Mouse (Mus musculus) right cerebral cortex, postnatal 36 days (tissue): ENCODE results near the gene Ikzf3.

Experiments
- DNase-seq, 2 experiments: peaks; one replicate each; pipeline ENCODE4 v3.0.0; 2022; ENCODE audit warnings: low spot score in 2 of 2, mixed read lengths in 1 of 2

The Ikzf3 gene

DNA sequence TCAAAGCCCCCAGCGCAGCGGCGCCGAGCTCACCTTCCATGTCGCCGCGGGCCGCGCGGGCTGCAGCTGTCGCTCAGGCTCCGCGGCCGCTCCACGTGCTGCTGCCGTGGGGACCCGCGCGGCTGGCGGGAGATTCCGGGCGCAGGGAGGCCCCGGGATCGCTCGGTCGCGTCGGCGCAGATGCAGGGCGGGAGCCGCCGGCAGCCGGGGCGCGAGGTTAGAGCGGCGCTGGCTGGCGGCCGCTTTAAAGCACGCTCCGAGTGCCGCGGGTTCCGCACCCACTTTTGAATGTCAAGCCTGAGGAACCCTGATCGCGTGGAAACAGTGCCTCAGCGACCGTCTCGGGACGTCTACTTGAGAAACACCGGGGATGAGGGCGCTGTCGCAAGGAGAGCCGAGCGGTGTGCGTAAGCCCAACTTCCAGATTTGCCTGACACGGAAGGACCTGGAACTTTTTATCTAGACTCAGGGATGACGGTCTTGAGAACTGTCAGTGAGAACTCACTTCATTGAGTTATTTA, at the start of gene Ikzf3:
Ikzf3 (minus strand) TSS at position 321 of the 521 bp plus-strand sequence.
- DNase-seq, result peak in 1 of 2 experiments; percentile 2

DNA sequence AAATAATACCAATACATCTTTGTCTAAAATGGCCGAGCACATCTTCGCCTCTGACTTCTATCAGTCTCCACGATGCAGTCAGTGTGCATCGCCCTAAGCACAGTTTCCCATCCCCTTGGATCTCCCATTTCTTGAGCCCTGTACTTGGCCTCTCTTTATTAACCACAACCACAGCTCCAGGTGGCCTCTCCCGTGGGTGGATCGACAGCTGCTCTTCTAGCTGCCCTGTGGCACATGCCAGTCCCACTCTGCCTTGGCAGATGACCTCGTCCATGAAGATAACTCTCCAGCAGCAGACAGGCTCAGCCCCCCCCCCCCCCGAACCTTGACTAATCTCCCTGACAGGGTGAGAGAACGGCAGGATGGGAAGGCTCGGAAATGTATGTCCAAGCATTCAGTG, 49.6 kb upstream of the Ikzf3 start:
- no peak for DNase-seq

DNA sequence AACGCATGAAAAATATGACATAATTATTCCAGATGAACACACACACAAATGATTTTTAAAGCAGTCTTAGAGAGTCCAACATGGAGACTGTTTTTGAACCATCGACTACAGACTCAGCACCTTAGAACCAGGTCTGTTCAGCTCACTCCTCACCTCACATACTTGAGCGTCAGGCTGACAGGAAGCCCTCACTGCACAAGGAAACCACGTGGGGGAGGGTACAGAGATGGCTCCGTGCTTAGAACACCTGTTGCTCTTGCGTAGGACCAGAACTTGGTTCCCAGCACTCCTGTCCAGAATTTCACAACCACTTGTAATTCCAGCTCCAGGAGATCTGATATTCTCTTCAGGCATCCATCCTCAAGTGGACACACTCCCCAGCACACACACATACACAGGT, 49.2 kb upstream of the Ikzf3 start:
- DNase-seq, result no peak

DNA sequence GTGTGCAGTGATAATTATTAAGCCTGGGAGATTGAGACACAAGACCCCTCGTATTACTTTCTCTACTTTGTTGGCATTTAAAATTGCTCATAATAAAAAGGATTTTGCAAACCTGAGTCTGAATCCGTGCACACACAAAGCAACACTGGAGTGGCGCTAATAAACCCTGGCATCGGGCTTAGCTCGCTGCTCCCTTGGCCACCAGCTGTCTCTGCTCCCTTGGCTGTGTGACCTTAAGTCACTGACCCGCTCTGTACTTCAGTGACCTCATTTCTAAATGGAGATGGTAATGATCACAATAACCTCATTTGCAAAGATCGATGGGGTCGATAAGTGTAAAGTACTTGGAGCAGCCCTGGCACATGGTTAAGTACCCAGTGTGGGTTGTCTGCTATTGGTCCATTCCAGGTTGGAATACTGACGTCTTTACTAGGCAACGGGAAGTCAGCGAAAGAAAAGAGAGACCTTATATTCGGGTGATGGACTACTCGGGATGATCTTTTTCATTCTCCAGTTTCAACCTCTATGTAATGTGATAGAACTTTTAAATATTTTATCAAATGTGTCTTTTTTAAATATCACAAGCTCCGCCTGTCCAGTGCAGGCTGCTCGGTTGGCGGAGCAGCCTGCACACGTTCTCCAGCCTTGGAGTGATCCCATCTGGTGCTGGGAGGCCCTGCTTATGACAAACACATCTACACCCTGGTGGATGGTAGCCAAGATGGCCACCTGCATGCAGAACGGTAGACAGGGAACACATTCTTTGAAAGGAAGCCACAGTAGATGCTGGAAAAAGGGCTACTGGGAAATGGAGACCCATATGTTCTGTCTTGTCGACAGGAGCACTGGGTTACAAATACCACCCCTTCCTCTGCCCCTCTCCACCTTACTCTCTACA, 45.0 kb upstream of the Ikzf3 start:
- no peak for DNase-seq

DNA sequence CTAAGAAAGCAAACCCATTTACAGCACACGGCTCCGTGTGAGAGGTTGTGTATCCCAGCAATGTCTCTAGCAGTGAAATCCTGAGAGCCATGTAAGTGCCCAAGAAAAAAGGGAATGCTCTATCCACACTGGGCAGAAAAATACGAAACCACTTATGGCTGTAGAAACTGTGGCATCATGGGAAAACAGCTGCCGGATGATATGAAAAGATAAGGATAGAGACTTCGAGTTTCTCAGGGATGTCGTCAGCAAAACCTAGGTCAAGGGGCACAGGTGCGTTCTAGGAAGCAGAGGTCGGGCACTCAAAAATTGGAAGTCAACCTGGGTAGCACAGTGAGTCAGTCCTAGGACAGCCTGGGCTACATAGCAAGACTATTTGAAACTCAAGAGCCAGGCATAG, 43.5 kb upstream of the Ikzf3 start:
- DNase-seq, result no peak

DNA sequence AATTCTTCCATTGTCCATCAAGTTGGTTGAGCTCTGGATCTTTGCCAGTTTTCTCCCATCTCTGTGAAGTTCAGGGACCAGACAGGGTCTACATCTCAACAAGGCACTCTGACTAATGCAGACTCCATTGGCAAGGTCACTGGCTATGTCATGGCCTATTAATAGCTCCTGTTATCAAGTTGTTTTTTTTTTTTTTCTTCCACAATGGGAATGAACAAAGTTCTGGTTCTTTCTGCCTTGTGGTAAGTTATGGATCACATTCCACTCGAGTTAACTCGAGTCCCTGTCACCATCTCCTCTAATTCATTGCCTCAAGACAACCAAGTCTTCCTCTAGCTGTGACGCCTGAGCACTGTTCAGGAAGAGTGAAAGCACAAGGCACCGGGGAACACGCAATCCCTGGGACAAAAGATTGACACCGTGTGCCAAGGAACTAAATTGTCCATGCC, 43.0 kb upstream of the Ikzf3 start:
- DNase-seq, result no peak

DNA sequence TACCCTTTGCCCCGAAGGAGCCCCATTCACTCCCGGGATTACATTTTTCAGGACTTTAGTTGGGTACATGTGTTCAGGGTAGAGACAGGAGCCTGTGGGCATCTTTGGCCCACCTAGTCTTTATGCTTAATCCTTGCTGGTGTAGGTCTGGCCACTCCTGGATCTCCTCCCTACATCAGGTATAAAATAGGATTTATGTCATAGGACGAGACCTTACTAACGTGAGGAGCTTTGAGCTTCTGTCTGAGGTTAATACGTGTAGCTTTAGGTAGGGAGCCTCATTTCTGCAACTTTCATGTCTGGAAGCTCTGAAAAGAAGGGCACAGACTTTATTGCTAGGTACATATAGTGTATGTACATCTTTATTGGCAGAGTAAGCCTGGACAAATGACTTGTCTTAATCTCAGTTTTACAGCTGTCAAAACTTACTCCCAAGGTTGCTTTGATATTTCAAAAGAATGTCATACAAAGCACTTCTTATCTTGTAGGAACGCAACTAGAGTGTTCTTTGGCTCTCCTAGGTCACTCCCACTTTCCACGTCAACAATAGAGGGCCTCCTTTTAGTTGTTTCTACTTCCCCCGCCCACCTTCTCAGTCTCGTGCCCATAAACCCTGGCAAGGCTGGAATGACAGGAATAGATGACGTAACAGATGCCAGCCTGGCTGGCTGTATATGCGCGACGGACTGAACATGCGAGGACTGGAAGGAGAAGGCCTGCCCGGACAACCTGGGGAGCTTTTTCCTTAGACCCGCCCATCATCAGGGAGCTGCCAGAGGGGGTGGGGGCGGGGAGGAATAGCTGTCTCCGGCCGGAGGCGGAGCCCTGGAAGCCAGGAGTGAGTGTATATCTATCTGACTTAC, 42.1 kb upstream of the Ikzf3 start:
- DNase-seq, result peak; percentile 23 to 48

DNA sequence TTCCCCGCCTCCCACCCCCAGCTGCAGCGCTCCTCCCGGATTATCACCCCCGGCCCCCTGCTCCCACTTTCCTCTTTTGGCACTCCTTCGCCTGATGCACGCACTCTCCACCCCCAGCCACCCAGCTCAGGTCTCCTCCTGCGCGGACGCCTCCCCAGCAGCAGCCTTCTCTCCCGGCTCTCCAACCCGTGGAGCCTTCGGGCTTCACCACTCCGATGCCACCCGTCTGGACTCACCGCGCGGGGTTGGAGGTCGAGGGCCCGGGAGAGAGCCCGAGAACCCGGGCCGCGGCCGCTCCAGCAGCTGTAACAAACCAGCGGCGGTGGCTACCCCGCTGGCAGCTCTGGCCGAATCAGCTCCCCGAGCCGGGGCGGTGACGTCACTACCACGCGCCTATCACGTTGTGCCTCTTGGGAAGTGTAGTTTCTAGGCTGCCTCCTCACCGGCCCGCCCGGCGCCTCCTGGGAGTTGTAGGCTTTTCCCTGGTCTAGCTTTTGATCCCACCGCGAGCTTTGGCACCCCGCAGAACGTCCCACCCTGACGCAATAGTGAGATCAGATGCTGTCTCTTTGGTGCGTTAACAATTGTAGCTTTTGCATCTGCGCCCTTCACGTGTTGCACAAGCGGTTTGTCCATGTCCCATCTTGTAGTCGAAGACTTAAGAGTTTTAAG, 41.2 kb upstream of the Ikzf3 start, which contains the start of gene Ormdl3:
Ormdl3 (minus strand) TSS at position 477 of the 672 bp plus-strand sequence.
- peak; percentile 95 to 97 for DNase-seq

DNA sequence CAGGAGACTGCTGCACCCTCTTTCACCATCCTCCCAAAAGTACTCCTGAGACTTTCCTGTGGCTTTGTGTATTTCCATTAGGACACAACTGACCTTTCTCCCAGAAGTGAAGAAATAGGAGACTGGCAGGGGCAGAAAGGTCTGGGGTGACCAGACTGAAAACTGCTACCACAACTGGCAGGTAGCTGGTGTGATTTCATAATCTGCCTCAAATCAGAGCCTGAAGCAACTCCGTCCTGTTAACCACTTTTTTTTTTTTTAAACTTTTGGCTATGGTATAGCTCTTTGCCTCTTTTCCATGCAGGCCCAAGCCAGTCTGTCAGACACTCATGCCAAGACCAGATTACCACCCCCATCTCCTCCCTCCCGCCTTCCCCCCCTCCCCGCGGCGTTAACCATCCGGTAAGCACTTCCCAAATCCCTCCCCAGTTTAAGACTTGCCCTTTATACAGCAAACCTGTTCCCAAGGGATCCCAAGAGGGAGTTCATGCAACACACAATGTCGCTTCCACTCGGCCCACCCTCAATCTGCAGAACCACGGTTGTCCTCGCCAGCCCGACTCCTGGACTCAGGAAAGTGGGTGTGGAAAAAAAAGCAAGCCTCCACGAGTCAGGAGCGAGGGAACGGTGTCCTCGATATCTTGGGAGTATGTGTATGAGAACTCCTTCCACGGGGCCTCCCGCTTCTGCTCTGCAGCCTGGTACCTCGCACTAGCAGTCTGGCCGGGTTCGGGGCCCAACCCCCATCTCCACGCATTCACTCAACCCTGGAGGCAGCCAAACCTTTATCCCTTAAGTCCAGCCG, 40.5 kb upstream of the Ikzf3 start:
- DNase-seq, result peak; percentile 11 to 27

DNA sequence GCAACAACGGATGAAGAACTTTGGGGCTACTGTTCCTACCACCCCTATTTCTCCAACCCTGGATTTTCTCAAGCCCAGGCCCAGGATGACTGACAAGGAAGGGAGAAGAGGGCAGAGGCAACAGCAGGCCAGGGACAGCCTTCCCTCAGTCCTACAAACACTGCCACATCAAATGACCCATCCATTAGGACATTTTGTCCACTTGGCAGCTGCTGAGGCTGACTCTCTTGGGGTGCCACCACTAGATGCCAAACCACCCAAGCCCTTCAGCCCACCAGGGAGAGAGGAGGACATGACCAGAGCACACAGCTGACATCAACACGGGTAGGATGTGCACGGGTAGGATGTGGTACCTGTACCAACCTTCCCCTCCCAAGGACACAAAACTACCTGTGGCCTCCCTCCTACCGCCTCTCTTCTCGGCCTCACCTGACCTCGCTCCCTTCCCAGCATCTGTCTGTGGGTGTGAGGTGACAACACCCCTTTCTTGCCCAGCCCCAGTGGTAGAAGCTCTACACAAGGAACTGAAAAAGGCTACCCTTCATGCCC, 38.9 kb upstream of the Ikzf3 start:
- DNase-seq, result no peak

DNA sequence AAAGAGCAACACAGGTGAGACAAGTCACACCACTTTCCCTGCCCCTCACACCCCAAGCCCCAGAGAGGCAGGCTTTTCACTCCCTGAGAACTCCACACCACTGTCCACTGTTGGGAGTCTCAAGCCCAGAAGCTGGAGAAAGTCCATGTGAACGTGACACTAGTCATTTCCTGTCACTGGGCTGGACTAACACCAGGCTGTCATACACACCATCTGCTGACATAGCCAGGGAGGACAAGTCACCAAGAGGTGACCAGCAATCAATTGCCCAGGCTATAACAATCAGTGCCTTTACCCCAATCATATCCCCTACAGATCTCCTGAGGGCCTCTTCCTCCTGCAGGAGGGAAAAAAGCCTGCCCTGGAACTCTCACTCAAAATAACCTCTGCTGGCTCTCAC, 38.3 kb upstream of the Ikzf3 start:
- DNase-seq, result no peak

DNA sequence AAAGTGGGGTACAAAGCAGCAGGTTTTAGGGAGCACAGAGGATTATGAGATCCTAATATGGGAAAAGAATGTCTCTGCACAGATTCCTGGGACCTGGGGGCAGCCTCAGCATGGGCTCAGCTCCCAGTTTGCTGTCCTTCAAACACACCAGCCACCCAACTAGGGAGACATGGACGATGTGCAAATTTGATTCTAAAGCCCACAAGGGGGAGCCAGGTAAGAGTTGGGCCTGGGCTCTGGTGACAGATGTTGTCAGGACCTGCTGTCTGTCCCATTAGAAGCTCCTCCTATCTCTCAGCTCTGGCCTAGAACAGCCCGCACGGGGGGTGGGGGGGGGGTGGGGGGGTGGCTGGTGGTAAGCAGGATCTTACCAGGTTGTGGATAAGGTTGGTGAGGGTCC, 37.7 kb upstream of the Ikzf3 start:
- DNase-seq, result no peak

DNA sequence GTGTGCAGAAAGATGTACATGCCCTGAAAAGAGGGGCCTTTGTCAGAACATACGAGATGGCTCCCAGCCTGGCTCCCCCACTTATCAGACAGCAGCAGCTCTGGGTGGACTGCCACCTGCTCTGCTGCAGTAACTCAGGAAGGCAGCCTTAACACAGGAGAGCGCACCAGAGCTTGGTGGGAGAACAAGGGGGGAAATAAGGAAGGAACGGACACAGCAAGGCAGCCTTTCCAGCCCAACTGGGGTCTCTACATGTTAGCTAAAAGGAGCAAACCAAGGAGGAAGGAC, 37.4 kb upstream of the Ikzf3 start:
- DNase-seq, result no peak

DNA sequence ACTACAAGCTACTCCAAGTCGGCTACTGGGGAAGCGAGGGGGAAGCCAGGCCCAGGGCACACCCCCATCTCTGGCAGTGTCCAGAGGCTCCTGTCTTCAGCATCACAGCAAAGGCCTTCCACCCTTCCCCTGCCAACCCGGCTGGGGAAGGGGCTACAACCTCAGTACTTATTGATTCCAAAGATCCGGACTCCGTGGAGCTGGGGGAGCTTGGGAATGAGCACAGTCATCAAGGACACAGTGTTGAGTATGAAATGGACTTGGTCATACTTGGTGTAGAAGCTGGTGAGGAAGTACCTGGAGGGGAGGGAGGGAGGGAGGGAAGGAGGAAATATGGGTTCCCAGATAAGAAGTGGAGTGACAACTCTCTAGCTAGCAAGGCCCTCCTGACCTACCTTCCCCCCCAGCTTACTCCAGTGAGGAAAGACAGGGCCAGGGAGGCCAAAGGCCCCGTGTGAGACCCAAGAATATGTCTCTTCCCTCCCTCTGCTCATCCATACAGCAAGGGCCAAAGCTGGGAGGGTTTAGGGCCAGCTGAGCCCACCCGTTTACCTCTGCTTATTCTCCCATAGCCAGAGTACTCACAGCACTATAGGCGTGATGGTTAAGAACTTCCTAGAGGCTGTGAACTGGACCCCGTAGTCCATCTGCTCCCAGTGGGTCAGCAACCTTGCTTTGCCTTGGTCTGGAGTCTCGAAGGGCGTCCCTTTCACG, 36.9 kb upstream of the Ikzf3 start:
- no peak for DNase-seq

DNA sequence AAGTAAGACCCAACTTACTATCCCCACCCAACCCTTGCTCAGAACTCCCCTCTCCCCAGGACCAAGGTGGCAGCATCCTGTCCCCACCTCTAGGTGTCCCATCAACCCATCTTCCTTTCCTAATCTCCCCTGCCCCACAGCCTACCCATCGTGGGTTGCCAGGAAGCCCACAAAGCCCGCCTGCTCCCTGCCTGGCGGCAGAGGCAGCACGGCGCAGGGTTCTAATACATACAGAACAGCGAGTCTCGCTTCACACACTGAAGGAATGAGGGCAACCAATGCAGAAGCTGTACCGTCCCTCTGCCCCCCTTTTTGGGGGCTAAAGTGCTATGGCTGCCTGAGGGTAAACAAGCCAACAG, 36.2 kb upstream of the Ikzf3 start:
- DNase-seq, result no peak

DNA sequence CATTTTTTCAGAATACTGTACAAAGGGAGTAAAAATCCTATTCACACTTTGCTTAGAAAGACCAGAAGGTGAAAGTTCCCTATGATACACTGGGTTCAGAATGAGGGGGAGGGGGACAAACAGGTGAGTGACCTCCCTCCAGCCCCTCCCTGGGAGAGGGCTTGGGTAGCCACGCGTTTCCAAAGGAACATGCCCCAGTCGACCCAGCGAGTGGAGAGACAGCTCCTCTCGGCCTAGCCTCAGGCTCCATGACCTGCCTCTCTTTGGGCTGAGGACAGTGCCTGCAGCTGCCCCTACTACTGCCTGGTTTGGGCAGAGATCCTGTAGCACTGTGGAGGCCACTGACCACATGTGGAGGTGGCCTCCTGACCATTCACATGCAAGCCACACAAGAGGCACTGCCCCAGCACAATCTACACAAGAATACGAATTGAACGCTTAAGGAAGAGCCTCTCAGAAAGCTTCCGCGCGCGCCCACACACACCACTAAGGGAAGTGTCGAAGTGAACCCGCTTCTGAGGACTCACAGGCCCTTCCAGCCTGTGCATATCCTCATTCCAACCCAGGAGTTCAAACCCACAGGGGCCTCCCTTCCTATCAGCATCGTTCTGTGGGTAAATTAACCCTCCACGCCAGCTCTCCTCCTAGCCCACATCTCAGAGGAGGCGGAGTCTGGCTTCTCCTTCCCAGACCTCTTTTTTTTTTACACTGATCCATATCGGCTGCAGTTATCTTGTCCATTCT, 35.6 kb upstream of the Ikzf3 start:
- no peak for DNase-seq

DNA sequence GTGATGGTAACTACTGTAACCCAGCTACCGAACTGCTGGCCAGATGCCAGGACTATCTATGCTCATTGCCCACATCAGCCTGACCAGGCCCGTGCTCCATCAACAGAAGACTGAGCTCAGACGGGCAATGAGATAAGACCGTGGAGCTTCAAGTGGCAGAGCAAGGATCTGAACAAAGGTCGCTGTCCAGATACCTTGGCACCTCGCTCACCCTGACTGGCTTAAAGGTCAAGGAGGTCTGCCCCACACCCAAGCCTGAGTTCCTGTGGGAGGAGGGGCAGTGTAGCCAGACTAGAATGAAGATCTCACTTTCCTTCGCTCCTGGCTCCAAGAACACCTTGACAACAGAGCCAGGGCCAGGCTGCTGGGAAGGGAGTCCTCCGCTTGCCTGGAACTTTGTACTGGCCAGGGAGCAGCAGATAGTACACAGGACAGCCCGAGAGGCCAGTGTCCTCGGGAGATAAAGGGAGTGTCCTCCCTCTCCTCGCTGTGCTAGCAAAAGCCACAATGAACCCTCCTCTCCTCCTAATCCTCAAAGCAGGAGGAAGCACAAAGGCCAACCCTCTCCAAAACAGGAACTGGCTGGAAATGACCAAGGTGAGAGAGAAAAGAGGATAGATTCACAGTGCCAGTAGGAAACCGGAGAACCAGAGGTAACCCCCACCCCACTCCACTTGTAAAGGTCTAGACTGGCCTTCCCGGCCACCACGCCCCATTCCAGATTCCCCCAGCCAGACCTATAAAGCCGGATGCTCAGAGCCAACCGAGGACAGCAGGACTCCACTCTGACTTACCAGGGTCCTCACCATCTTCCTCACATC, 34.7 kb upstream of the Ikzf3 start:
- no peak for DNase-seq

DNA sequence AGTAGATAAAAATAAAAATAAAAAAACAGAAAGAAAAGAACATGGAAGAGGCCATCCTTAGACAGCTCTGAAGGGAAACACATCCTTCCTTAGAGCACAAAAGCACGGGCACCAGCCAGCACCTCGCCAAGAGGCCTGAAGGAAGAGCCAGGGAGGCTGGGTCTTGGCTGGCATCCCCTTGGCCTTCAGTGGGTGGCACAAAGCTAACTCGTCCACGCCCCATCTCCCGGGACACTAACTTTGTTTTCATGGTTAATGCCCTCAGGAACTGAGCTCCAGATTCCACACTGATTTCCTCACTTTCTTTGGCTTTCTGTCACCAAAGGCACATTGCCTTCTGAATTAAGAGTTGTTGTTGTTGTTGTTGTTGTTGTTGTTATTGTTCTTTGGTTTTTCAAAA, 31.9 kb upstream of the Ikzf3 start:
- no peak for DNase-seq

DNA sequence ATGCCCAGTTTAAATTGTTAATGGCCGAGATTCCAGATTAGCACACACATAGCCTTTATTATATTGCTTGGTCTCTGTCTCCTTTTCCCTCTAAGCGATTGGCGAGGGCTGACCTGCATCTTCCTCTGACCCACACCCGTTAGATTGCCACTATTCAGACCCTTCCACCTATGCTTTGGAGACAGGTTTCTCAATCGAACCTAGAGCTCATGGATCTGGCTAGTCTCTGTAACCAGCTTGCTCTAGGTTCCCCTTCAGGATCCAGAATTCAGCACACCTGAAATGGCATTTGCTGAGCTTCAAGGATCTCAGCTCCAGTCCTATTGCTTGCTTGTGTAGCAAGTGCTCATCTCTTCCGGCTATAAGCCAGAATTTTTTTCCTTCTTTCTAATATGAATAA, 23.6 kb upstream of the Ikzf3 start:
- no peak for DNase-seq
